Mouse (Mus musculus) erythroblast, embryonic 14.5 days (primary cell): Measurements from ENCODE around the gene Nudt12. TPM values are rescaled to one million over a fixed set of nuclear protein-coding genes. Genes with fewer than 3 reads are reported as not detected.

Experiments
- H3K27me3 ChIP-seq: 2 replicates; pipeline ENCODE4 v1.6.1; 2012; ENCODE audit warnings: inconsistent platforms; ENCODE audit not compliant: control insufficient read depth
- H3K36me3 ChIP-seq: 2 replicates; pipeline ENCODE4 v1.6.1; 2012; ENCODE audit warnings: mild to moderate bottlenecking, inconsistent platforms; ENCODE audit not compliant: control insufficient read depth
- H3K4me1 ChIP-seq: 2 replicates; pipeline ENCODE4 v1.6.1; 2012; ENCODE audit warnings: inconsistent platforms; ENCODE audit not compliant: control insufficient read depth
- H3K4me3 ChIP-seq: replicated peaks from 2 replicates; pipeline ENCODE3; 2012; ENCODE audit warnings: moderate library complexity, mild to moderate bottlenecking, inconsistent platforms
- H3K9me3 ChIP-seq: 2 replicates; pipeline ENCODE4 v1.6.1; 2012; ENCODE audit warnings: low read length, inconsistent platforms, mixed read lengths; ENCODE audit not compliant: control insufficient read depth
- GATA1 ChIP-seq: IDR thresholded peaks from 2 replicates; pipeline ENCODE4 v1.6.1; 2012; ENCODE audit warnings: low read length, inconsistent platforms, mixed read lengths
- TAL1 ChIP-seq: IDR thresholded peaks from 3 replicates; pipeline ENCODE4 v1.6.1; 2012; ENCODE audit warnings: low read length, inconsistent platforms, mixed read lengths
- polyA plus RNA-seq: library from polyadenylated mRNA; stranded (reverse); fragments of >175 nt; gene quantifications from 2 replicates; pipeline ENCODE4 v1.2.3, GENCODE M21; 2012

Nudt12 gene
- polyA plus RNA-seq, 1 experiment, result 0.19 TPM

GRCm38 (mm10) chr17:59011546-59012307, 1.4 kb downstream of the Nudt12 start:
- no peaks in the 10 kb centered on the region for H3K27me3 ChIP-seq
- TF ChIP-seq GATA1 (no peak), TAL1 (no peak)
- H3K9me3 ChIP-seq, result no peaks in the 10 kb centered on the region
- peaks cover 31% of the 10 kb centered on the region for H3K36me3 ChIP-seq
- H3K4me3 ChIP-seq, result peak overlapping the region; percentile 76
- peaks cover 20% of the 10 kb centered on the region for H3K4me1 ChIP-seq

- Histone ChIP-seq H3K9me3 (no peaks in the 10 kb centered on the region), H3K27me3 (no peaks in the 10 kb centered on the region), H3K4me3 (no peak within 1 kb of the TSS), H3K4me1 (no peaks in the 10 kb centered on the region), H3K36me3 (no peaks in the 10 kb centered on the region)
- TF ChIP-seq TAL1 (no peak), GATA1 (no peak)
Observed at GRCm38 (mm10) chr17:58991275-58991674, 21.9 kb downstream of the Nudt12 start, which contains the start of gene Pdzph1. Gene Pdzph1, minus strand, starts transcription at chr17:58991375.

GRCm38 (mm10) chr17:58973237-58973636, 39.9 kb downstream of the Nudt12 start:
- no peaks in the 10 kb centered on the region for H3K36me3 ChIP-seq
- H3K4me3 ChIP-seq, result no peak overlapping the region
- H3K4me1 ChIP-seq, result no peaks in the 10 kb centered on the region
- TF ChIP-seq GATA1, result no peak
- no peak for TF ChIP-seq TAL1
- no peaks in the 10 kb centered on the region for H3K9me3 ChIP-seq
- H3K27me3 ChIP-seq, result no peaks in the 10 kb centered on the region

GRCm38 (mm10) chr17:58959905-58960304, 53.3 kb downstream of the Nudt12 start:
- Histone ChIP-seq H3K36me3 (no peaks in the 10 kb centered on the region), H3K9me3 (no peaks in the 10 kb centered on the region), H3K27me3 (no peaks in the 10 kb centered on the region), H3K4me1 (no peaks in the 10 kb centered on the region), H3K4me3 (no peak overlapping the region)
- no peak for TF ChIP-seq TAL1
- no peak for TF ChIP-seq GATA1

GRCm38 (mm10) chr17:58957055-58957454, 56.1 kb downstream of the Nudt12 start:
- H3K4me1 ChIP-seq, result no peaks in the 10 kb centered on the region
- no peaks in the 10 kb centered on the region for H3K9me3 ChIP-seq
- no peak overlapping the region for H3K4me3 ChIP-seq
- no peaks in the 10 kb centered on the region for H3K36me3 ChIP-seq
- TF ChIP-seq GATA1, result no peak
- no peak for TF ChIP-seq TAL1
- no peaks in the 10 kb centered on the region for H3K27me3 ChIP-seq

Other genes starting within 250 kb of the Nudt12 start
- gene Pdzph1, start 22.0 kb downstream of the Nudt12 start, polyA plus RNA-seq, result not detected in 2 replicates